Mouse (Mus musculus) common myeloid progenitor, adult 5-6 weeks (primary cell): ENCODE measurements around the gene Maml3. TPM values are rescaled to one million over a fixed set of nuclear protein-coding genes. Genes with fewer than 3 reads are reported as not detected.

Experiments used
- ATAC-seq: replicated peaks from 2 replicates; pipeline ENCODE4 v1.8.0; 2016; ENCODE audit warnings: low read depth, mild to moderate bottlenecking, moderate TSS enrichment, inconsistent platforms; ENCODE audit not compliant: poor library complexity, severe bottlenecking
- total RNA-seq: library from RNA; stranded (forward); fragments of 200-1000, 187-1606 nt; gene quantifications from 2 replicates; pipeline ENCODE4 v1.2.3, GENCODE M21; 2017

The Maml3 gene
- total RNA-seq, 1 experiment from 2014 or later = 15.5 TPM

DNA sequence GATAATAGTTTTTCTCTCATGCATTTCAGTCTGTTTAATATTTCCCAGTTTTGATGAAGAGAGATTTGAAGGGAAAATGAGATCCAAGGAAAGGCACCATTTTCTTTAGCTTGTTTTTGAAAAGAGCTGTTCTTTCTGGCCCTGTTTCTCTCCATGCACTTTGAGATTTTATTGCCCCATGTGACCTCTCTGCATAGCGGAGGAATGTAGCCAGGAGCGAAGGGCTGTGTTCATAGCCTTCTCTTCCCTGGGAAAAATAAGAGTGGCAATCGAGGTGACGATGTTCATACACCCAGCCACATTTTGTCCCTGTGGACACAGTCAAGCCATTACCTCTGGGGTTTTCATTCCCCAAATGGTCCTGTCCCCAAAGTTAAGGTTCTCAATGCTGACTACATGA lies 404.8 kb downstream of the Maml3 start:
- ATAC-seq = no peak

- ATAC-seq = peak; percentile 20; the same call in 1 of the 2 replicates
Observed at GRCm38 (mm10) chr3:51697931-51698330, 406.9 kb downstream of the Maml3 start.

- no peak for ATAC-seq
Observed at GRCm38 (mm10) chr3:51695713-51696112, 409.2 kb downstream of the Maml3 start.

GRCm38 (mm10) chr3:51694576-51694975 lies 410.3 kb downstream of the Maml3 start:
- no peak for ATAC-seq

DNA sequence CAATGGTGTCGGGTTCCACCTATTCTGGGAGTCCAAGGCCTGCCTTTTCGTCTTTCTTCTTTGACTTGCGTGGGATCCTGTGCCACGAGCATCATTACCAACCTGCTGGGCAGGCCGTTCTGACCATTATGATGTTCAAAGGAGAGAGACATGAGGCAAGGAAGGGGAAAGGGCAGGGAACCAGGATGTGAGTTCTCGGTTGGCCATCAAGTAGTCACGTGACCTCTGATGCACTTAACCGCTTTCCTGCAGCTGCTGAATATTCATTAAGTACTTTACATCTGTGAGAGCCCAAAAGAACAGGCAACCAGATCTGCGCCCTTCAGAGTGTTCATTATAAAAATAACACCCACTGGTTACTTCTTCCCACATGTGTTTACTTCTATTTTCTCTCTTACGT lies 411.7 kb downstream of the Maml3 start:
- no peak for ATAC-seq

GRCm38 (mm10) chr3:51688725-51689124 lies 416.2 kb downstream of the Maml3 start:
- ATAC-seq = peak; percentile 47; the same call in 1 of the 2 replicates

DNA sequence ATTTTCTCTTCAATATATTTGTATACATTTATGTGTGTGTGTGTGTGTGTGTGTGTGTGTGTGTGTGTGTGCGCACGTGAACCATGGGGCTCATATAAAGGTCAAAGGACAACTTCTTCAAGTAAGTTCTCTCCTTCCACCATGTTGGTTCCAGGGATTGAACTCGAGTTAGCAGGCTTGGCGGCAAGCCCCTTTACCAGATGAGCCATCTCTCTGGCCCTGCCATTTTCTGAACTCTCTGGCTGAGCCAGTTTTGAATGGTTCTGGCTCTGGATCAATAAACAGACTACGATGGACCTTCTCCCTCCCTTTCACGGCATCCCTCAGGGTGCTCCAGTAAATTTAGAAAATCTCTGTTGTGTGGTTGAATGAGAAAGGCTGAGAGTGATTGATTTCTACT lies 418.1 kb downstream of the Maml3 start:
- no peak for ATAC-seq

DNA sequence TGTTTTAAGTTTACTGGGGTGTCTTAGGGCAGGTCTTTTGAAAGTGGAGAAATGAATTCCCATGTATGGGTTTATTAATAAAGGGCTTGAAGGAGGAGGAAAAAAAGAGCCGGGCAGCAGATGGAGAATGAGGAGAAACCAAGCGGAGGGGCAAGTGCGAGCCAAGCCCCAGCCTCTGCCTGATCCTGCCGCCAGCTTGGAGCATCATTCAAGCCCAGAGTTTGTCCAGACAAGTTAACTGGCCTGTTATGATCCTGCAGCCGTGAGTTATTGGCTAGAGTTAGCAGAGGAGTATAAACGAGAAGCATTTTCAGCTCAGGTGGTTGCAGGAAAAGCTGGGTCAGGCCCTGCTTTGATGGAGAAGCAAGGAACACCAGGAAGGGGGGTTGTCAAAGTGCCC lies 418.6 kb downstream of the Maml3 start:
- no peak for ATAC-seq

DNA sequence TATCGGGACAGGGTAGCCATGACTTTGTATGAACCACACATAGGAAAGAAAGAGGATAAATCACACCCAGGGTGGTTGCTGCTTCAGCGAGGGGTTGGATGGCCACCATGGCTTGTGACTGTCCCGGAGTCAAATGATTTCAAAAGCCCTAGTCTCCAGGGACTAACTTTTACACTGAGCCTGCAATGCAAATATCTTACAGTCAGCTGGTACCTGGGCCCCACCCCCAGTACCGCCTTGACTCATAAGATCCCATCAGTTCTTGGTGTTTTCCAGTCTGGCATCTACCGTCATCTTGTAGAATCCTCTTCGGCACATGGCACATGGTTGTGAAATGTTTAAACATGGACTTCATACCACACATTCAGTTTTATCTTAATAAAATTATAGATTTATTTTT lies 419.3 kb downstream of the Maml3 start:
- ATAC-seq = no peak

- ATAC-seq = no peak
Observed at GRCm38 (mm10) chr3:51674963-51675362, 429.9 kb downstream of the Maml3 start.

GRCm38 (mm10) chr3:51673408-51674086 lies 431.3 kb downstream of the Maml3 start:
- peak; percentile 48 for ATAC-seq

GRCm38 (mm10) chr3:51672631-51673030 lies 432.2 kb downstream of the Maml3 start:
- no peak for ATAC-seq

DNA sequence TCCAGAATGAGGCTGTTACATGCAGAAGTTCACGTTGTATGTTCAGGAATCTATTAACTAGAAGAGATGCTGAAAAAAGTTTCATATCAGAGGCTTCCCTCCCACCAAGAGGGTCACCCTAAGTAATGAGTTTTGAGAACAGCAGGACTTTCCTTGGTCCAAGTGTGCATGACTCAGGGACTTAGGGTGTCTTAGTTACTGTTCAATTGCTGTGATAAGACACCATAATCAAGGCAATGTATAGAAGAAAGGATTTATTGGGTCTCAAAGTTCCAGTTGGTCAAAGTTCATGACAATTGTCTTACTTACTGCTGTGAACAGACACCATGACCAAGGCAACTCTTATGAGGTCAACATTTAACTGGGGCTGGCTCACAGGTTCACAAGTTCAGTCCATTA lies 433.8 kb downstream of the Maml3 start:
- no peak for ATAC-seq

GRCm38 (mm10) chr3:51670414-51671070 lies 434.3 kb downstream of the Maml3 start:
- peak; percentile 31 for ATAC-seq

DNA sequence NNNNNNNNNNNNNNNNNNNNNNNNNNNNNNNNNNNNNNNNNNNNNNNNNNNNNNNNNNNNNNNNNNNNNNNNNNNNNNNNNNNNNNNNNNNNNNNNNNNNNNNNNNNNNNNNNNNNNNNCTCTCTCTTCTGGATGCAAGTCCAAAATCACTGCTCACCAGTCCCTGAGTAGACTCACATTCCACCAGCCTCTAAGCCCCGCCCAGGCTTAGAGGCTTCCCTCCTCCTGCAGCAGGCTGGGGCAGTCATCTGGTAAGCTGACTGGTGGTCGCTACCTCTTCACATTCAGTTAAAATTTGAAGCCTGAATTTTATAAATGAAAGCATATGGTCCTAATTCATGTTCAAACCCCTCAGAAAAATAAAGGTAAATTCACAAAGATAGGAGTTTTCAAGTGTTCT lies 436.3 kb downstream of the Maml3 start:
- no peak for ATAC-seq

DNA sequence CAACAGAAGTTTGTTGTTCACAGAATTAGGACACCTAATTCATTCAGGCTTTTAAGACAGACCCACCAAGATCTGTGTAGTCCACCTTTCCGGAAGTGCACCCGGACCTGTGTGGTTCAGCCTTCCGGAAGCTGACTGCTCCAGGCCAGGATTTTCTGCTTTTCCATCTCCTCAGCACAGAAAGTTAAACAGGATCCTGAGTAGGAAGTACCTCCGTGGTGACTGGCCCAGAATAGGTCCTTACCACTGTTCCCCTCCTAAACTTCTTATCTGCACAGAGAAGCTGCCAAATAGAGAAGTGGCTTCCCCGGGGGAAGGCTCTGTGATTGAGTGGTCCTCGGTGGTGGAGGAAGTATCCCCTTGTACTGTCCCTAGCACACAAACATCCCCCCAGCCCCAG lies 442.3 kb downstream of the Maml3 start:
- ATAC-seq = peak; percentile 94

DNA sequence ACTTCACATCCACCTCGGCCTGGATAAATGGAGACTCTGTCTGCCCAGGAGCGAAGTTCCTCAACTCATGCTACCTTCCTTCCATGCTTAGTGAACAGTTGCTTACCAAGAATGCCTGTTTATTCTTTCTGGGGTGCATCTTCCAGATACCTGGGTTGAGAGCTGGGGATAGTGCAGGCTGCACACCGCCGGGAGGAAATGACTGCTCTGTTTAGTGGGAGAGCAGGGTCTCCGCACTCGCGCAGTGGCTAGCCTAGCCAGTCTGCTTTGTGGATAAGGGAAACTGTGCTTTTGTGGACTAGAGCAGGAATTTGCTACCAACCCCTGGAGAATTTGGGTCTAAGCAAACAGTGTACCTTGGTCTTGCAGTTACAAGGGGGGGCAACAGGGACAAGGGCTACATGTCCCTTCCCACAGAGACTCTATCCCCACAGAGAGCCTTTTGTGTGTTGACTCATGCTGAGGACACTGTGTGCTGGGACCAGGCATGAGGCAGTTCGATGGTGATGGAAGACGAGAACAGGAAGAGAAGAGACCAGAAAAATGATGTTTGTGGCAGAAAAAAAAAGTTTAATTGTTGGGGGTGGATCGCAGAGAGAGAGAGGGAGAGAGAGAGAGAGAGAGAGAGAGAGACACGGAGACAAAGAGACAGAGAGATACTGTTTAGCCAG lies 442.9 kb downstream of the Maml3 start:
- no peak for ATAC-seq

DNA sequence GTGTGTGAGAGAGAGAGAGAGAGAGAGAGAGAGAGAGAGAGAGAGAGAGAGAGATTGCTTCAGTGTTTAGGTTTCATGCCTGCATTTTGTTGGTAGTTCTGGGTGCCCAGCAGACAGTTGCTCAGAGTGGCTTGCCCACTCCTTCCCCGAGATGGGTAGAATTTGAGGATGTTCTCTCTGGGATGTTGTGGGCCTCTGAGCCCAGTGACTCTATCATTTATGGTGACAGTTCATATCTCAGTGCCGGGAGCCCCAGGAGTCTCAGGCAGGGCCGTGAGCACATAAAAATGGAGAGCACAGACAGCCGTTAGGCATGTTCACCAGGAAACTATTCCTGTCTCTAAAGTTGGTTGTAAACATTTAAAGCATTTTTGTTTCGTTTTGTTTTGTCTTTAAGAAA lies 443.5 kb downstream of the Maml3 start:
- ATAC-seq = no peak

DNA sequence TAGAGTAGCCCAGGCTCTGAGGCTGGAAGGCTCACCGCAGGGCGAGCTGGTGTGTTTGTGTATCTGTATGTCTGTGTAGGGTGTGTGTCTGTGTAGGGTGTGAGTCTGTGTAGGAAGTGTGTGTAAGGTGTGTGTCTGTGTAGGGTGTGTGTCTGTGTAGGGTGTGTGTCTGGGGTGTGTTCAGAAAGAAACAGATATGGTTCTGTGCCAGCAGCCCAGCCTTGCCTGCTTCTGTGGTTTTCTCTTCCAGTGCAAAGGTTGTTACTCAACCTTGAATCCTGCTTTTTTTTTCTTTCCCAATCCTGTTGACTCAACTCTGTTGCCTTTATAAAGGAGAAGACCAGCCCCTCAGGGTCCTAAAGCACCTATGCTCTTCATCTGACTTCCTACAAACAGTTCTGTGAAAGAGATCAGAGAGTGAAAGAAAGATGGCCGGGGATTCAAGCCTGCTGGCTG lies 444.0 kb downstream of the Maml3 start:
- no peak for ATAC-seq

DNA sequence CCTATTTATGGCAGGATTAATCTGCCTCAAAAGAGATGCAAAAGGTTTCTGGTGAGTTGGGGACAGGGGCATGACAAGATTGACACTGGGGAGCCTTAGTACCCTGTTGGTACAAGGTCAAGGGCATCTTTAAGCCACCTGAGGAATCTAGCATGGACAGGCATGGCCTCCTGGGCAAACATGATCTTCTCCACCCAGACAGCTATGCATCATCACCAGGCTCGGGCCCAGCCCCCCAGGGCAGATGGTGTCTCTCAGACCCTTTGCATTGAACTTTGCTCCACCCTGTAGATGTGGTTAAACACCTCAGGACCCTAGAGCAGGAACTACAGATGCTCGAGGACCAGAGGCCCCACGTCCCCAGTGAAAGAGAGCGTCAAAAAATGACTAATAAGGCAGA lies 444.8 kb downstream of the Maml3 start, which contains the start of gene Mgst2:
Mgst2 (plus strand) TSS at position 301 of the 400 bp plus-strand sequence.
- ATAC-seq = no peak

DNA sequence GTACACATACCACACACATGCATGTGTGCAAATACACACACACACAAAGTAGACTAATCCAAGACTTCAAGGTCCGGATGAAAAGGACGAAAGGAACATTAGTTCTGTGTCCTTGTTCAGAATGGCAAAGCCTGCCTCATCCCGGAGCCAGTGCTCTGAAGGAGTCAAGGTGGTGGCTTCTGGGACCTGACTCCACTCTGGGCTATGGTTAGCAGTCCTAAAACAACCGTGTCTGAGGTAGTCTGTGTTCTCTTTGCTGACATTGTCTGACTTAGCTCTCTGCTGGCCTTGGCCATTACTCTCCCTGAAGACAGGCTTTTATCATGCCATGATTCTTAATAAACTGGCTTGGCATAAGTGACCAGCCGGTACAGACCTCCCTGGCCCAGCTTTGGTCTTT lies 445.5 kb downstream of the Maml3 start:
- no peak for ATAC-seq
